Mouse (Mus musculus): ENCODE measurements around the gene Gigyf1.

Gene Gigyf1

DNA sequence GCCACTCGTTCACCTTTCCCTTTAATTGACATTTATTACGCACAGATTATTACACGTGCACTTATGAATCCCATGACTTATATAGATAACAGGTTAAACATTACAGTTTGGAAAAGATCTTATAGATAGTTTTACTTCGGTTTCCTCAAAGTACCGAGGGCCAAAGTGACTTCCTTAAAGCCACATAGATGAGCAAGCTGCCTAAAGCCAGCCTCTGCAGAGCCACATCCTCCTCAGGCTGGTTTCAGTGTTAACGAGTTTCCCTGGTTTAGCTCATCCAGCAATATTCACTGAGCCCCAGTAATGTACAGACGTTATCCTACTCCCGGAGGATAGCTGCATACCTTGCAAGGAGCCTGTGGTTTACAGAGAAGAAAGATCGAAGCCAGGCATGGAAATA lies 17.0 kb downstream of the Gigyf1 start:
- no peak for DNase-seq

- peak in 1 of 2 experiments; percentile 6 for DNase-seq
These were observed 19.1 kb downstream of the Gigyf1 start for GRCm38 (mm10) chr5:137537461-137537860.

DNA sequence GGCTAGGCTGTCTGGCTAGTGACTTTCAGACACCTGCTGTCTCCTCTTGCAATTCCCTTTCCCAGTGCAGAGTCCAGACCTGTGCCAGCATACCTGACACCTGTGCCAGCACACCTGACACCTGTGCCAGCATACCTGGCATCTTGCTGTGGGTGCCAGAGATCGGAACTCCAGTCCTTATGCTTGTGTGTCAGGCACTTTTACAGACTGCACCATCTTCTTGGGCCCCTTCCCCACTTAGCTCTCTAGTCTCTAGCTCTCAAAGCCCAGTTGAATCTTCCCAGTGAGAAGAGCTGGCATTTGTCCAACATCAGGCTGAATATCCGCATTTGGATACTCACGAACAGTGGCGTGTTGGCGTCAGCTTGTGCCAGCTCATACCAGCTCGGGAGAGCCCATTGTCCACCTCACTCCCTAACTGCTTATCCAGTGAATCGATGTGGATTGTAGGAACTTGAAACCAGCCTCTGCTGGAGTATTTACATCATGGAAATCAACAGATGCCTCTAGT lies 21.0 kb downstream of the Gigyf1 start:
- DNase-seq: peak; percentile 79 to 82

DNA sequence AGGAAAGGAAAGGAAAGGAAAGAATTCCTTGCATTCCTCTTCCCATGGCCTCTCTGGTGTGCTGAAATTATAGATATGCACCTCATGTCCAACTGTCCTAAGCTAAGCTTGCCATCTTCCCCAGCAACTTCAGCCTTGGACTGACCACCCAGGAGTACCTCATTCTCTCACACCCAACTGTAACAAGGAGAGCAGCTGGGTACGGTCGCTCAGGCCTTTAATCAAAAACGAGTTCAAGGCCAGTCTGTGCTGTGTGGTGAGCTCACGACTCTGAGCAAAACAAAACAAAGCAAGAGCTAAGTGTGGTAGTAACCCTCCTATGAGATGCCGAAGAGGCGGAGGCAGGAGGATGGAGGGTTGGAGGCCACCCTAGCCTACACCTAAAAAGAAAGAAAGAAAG lies 22.6 kb downstream of the Gigyf1 start:
- peak in 1 of 2 experiments; percentile 2 for DNase-seq

DNA sequence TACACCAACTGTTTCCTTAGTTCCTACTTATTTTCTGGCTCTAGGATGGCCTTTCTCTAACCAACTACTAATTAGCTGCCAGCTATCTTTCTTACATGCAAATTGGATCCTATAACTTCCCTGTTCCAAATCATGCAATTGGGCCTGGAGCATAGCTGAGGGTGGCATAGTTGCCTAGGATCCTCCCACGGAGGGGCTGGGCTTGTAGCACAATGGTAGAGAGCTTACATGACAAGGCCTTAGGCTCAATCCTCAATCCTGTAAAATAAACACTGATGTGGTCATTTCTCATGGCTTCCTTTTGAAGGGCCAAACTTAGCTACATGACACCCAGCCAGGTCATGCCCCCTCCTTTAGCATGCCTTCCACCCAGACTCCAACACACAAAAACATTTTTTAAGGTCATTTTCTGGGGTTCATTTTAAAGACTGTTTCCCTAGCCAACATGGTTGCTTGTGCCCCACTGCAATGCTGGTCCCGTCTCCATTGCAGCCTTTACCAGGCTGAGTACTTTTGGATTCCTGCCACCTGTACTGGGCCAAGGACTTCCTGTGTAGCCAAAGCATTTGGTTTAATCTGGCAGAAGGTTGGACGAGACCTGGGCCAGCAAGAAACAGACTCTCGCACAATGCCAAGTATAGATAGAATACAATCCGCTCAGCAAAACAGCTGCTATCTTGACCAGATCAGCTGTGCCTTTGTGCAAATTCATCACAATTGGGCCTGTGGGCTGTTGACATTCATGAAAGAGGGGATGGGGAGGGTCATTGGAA lies 23.6 kb downstream of the Gigyf1 start:
- DNase-seq: peak; percentile 75 to 81

DNA sequence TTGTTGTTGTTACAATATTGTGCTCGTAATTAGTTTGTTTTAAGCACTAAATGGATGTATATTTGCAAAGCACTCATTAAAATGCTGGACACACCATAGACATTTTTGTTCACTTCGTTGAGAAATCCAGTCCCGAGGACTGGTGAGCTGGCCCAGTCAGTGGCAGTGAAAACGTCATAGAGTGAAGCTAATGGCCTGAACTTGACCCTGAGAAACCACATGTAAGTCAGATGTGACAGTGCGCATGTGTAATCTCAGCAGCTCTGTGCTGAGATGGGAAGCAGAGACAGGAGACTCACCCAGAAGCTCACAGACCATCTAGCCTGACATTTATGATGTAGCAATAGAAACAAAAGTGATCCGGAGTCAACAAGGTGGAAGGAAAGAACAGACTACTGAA lies 26.6 kb downstream of the Gigyf1 start:
- DNase-seq: no peak

GRCm38 (mm10) chr5:137545596-137545995 lies 27.2 kb downstream of the Gigyf1 start:
- no peak for DNase-seq

- DNase-seq: no peak
These were observed 31.5 kb downstream of the Gigyf1 start for GRCm38 (mm10) chr5:137549840-137550239.

- peak in 1 of 2 experiments; percentile 61 for DNase-seq
These were observed 32.8 kb downstream of the Gigyf1 start for GRCm38 (mm10) chr5:137551119-137551518.

DNA sequence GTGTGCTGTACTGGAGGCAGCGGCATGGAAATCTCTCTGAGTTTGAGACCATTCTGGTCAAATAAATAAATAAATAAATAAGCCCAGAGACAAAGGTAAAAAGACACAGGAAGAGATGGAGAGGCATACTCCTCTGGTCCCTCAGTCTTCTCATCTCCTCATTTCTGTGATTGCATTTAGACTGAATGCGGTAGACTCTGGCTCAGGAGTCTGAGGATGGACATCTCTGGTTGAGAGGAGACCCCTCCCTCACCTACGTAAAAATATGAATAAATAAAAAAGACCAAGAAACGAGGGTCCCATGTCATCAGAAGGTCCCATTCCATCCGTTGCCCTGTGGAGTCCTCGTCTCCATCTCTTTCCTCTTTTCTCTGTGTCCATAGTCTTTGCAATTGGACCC lies 34.7 kb downstream of the Gigyf1 start:
- no peak for DNase-seq

GRCm38 (mm10) chr5:137553411-137553837 lies 35.1 kb downstream of the Gigyf1 start, which contains the start of gene Actl6b:
TSS of gene Actl6b (plus strand) at chr5:137553517.
- peak; percentile 97 to 99 for DNase-seq

GRCm38 (mm10) chr5:137553898-137554297 lies 35.5 kb downstream of the Gigyf1 start:
- no peak for DNase-seq

- DNase-seq: no peak
These were observed 43.2 kb downstream of the Gigyf1 start for GRCm38 (mm10) chr5:137561556-137561955.

GRCm38 (mm10) chr5:137562965-137563364 lies 44.6 kb downstream of the Gigyf1 start:
- no peak for DNase-seq

DNA sequence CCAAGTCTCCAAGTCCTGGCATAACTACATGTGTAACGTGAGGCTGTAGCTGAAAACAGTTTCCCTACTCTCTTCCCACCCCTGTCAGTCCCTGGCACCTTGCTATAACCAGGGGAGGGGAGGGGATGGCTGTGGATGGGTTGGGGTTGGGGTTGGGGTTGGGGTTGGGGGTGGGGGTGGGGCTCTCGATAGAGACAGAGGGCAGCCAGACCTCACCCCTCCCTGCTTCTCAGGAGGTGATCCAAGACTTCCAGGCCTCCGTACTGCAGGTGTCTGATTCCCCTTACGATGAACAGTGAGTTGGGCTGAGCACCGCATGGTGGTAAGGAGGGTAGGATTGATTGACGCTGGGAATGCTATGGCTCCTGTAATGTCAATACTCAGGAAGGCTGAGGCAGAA lies 47.4 kb downstream of the Gigyf1 start:
- no peak for DNase-seq

- DNase-seq: no peak
These were observed 48.1 kb downstream of the Gigyf1 start for GRCm38 (mm10) chr5:137566416-137566815.

DNA sequence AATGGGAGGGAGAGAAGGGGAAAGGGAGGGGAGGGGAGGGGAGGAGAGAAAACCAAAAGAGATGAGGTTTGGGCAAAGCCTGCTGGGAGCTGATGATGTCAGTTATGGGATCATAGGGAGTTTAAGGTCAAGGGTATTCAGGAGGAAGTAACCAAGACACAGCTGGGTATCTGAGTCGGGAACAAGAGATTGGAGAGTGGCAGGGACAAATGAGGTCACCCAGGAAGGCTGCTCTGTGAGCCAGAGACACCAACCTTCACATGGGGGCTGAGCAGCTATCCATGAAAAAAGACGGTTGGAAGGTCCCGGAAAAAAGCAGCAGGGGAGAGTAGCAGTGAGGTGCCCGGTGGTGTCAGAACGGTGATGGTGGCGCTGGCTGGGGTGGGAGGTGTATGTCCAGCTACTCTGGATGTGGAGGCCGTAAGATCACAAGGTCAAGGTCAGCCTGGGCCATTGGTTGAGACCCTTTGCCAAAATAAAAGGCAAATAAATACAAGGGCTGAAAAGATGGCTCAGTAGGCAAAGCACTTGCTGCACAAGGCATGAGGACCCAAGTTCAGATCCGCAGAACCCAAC lies 50.0 kb downstream of the Gigyf1 start:
- no peak for DNase-seq

DNA sequence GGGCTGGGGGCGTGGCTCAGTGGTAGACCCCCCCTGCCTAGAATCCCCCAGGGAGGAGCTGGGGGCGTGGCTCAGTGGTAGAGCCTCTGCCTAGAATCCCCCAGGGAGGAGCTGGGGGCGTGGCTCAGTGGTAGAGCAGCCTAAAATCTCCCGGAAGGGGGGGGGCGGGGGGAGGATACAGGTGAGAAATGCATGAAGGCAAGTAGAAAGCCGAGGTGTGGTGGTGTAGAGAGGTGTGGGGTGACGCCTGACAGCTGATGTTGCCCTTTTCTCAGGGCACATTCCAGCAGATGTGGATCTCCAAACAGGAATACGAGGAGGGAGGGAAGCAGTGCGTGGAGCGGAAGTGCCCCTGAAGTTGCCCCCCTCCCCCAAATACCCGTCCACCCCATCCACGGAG lies 50.7 kb downstream of the Gigyf1 start:
- DNase-seq: no peak

DNA sequence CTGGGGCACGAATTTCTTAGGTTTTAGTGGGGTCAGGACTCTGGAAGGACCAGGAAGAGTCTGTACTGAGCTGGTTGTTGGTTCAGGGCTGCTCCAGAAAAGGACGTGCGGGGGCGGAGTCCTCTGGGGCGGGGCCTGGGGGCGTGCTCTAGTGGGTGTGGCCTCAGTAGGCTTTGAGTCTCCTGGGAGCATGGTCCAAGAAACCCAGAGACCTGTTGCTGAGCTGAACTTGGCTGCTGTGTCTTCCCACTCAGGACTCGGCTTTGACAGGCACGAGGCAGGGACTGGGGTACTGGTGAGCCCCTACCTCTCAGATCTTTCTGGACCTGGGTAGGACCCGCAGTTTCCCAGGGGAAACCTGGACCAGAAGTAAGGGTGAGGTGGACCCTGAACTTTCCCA lies 51.3 kb downstream of the Gigyf1 start, which contains the start of gene Tfr2:
Gene Tfr2, plus strand, starts transcription at position 176 of the 400 bp plus-strand sequence.
- no peak for DNase-seq

GRCm38 (mm10) chr5:137570181-137570580 lies 51.8 kb downstream of the Gigyf1 start:
- no peak for DNase-seq

DNA sequence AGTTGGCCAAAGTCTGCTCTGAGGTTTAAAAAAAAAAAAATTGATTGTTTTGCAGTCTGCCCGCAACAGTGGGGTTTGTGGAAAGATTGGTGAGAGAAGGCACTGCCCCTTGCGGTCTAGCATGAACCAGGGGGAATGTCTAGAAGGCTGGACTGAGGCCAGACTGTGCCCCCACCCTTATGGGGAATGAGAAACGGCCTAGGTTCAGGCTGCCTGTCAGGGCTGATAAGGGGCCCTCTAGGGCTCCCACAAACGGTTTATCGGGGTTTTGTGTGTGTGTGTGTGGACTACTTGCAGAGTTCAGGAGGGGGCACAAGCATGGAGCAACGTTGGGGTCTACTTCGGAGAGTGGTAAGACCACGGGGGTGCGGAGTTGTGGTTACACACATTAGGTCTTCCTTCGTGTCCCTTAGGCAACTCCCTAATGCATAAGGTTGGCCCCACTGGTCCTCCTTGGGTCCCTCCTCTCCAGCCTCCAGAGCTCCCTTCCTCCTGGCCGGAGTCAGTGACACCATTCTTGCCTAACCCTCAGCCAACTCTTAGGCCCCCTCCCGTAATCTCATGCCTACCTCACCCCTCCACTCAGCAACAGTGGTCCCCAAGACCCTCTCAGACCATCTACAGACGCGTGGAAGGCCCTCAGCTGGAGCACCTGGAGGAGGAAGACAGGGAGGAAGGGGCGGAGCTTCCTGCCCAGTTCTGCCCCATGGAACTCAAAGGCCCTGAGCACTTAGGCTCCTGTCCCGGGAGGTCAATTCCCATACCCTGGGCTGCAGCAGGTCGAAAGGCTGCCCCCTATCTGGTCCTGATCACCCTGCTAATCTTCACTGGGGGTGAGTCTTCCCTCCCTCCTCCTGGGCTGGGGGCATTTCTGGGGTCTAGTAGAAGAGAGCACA lies 52.6 kb downstream of the Gigyf1 start:
- DNase-seq: no peak

GRCm38 (mm10) chr5:137574470-137574901 lies 56.1 kb downstream of the Gigyf1 start:
- peak; percentile 75 to 84 for DNase-seq
